Mouse (Mus musculus): Measurements from ENCODE around the gene Hoxc5. TPM values are rescaled to one million over a fixed set of nuclear protein-coding genes. Genes with fewer than 3 reads are reported as not detected.

The Hoxc5 gene
- total RNA-seq (2014; rRNA removed) (5.4 and 8.7 TPM in 2 replicates), polyA plus RNA-seq (2015; fragmentation: Nextera tagmentation; extraction: Ambion mirVana) (6.4 and 7.3 TPM in 2 replicates)

- Histone ChIP-seq H3K4me2 (ENCODE audit: low read depth, low read length) (no peak within 1 kb of the TSS), H3K27me3 (ENCODE audit: insufficient read depth, low read length) (peaks cover 98% of the 10 kb centered on the region), H3K9me3 (ENCODE audit: low read length) (no peaks in the 10 kb centered on the region), H3K36me3 (ENCODE audit: insufficient read depth, low read length) (no peaks in the 10 kb centered on the region), H3K4me1 (ENCODE audit: insufficient read depth, low read length) (no peaks in the 10 kb centered on the region), H3K9ac (replicated peaks; ENCODE audit: low read length) (no peak within 1 kb of the TSS), H3K4me3 (ENCODE audit: low read length) (no peak within 1 kb of the TSS), H3K27ac (no peak within 1 kb of the TSS)
- no peak for DNase-seq (ENCODE audit: low spot score)
- ATAC-seq, result no peak
- 4% methylated on average over 12 of the region's 12 CpGs for WGBS
- no peak for TF ChIP-seq CTCF (IDR thresholded peaks at IDR 0.05; ENCODE audit: low read depth)
Observed at GRCm38 (mm10) chr15:102967312-102967510, at the start of gene Hoxc5. Gene Hoxc5, plus strand, starts transcription at chr15:102967443.

GRCm38 (mm10) chr15:102917972-102918572, 49.2 kb upstream of the Hoxc5 start:
- H3K4me2 ChIP-seq (ENCODE audit: low read depth, low read length), result no peak overlapping the region
- H3K36me3 ChIP-seq (ENCODE audit: insufficient read depth, low read length), result no peaks in the 10 kb centered on the region
- H3K27me3 ChIP-seq (ENCODE audit: insufficient read depth, low read length), result peaks cover 94% of the 10 kb centered on the region
- no peak overlapping the region for H3K4me3 ChIP-seq (ENCODE audit: low read length)
- no peaks in the 10 kb centered on the region for H3K4me1 ChIP-seq (ENCODE audit: insufficient read depth, low read length)
- 2% methylated on average over 20 of the region's 20 CpGs for WGBS
- DNase-seq (ENCODE audit: low spot score) (no peak), ATAC-seq (no peak)
- H3K9ac ChIP-seq (replicated peaks; ENCODE audit: low read length), result no peak overlapping the region
- H3K27ac ChIP-seq, result no peak overlapping the region
- H3K9me3 ChIP-seq (ENCODE audit: low read length), result no peaks in the 10 kb centered on the region
- no peak for TF ChIP-seq CTCF (IDR thresholded peaks at IDR 0.05; ENCODE audit: low read depth)

DNA sequence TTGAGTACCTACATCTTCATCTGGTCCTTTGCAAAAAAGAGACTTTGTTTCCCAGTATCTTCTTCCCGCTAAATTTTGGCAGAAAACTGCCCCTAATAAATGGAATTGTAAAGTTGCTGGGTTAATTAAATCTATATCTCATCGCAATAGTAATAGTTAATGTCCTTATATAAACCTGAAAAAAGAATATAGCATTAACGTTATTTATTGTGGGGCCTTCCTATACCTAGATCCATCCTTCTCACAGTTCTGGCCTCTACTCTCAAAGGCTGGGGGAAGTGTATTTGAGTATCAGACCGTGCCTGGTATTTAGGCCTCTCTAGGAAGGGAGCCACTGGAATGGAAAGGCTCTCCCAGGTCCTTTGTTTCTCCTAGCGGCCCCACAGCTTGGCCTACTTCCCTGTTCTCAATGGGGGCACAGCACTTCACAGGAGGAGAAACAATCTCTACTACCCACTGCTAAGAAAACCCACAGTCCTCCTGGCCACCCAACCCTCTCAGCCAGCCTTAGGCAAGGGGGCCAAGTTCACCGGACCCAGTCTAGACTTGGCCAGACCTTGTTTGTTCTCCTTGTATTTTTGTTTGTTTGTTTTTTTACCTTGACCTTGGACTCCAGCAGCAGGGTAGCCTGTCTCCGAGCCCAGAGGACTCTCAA, 48.5 kb upstream of the Hoxc5 start:
- H3K36me3 ChIP-seq (ENCODE audit: insufficient read depth, low read length), result no peaks in the 10 kb centered on the region
- DNase-seq (ENCODE audit: low spot score), result no peak
- H3K4me2 ChIP-seq (ENCODE audit: low read depth, low read length), result no peak overlapping the region
- no peak overlapping the region for H3K9ac ChIP-seq (replicated peaks; ENCODE audit: low read length)
- H3K27me3 ChIP-seq (ENCODE audit: insufficient read depth, low read length), result peaks cover 94% of the 10 kb centered on the region
- no peak overlapping the region for H3K4me3 ChIP-seq (ENCODE audit: low read length)
- H3K27ac ChIP-seq, result no peak overlapping the region
- no peaks in the 10 kb centered on the region for H3K9me3 ChIP-seq (ENCODE audit: low read length)
- ATAC-seq, result no peak
- no peak for TF ChIP-seq CTCF (IDR thresholded peaks at IDR 0.05; ENCODE audit: low read depth)
- no peaks in the 10 kb centered on the region for H3K4me1 ChIP-seq (ENCODE audit: insufficient read depth, low read length)
- WGBS, result 2% methylated on average over 7 of the region's 7 CpGs

GRCm38 (mm10) chr15:102919336-102920180, 47.7 kb upstream of the Hoxc5 start:
- Histone ChIP-seq H3K9me3 (ENCODE audit: low read length) (no peaks in the 10 kb centered on the region), H3K27ac (no peak overlapping the region), H3K36me3 (ENCODE audit: insufficient read depth, low read length) (no peaks in the 10 kb centered on the region), H3K9ac (replicated peaks; ENCODE audit: low read length) (no peak overlapping the region), H3K4me3 (ENCODE audit: low read length) (no peak overlapping the region), H3K27me3 (ENCODE audit: insufficient read depth, low read length) (peaks cover 96% of the 10 kb centered on the region), H3K4me2 (ENCODE audit: low read depth, low read length) (no peak overlapping the region), H3K4me1 (ENCODE audit: insufficient read depth, low read length) (no peaks in the 10 kb centered on the region)
- WGBS, result 2% methylated on average over 12 of the region's 12 CpGs
- DNase-seq (ENCODE audit: low spot score) (no peak), ATAC-seq (no peak)
- no peak for TF ChIP-seq CTCF (IDR thresholded peaks at IDR 0.05; ENCODE audit: low read depth)

GRCm38 (mm10) chr15:102920619-102921018, 46.6 kb upstream of the Hoxc5 start:
- DNase-seq (ENCODE audit: low spot score) (peak; percentile 25), ATAC-seq (no peak)
- Histone ChIP-seq H3K27ac (no peak overlapping the region), H3K4me3 (ENCODE audit: low read length) (no peak overlapping the region), H3K4me2 (ENCODE audit: low read depth, low read length) (peak overlapping the region; percentile 2; the same call in 1 of the 2 replicates), H3K36me3 (ENCODE audit: insufficient read depth, low read length) (no peaks in the 10 kb centered on the region), H3K9ac (replicated peaks; ENCODE audit: low read length) (no peak overlapping the region), H3K27me3 (ENCODE audit: insufficient read depth, low read length) (peaks cover 97% of the 10 kb centered on the region), H3K9me3 (ENCODE audit: low read length) (no peaks in the 10 kb centered on the region), H3K4me1 (ENCODE audit: insufficient read depth, low read length) (no peaks in the 10 kb centered on the region)
- under 1% methylated on average over 18 of the region's 20 CpGs for WGBS
- TF ChIP-seq CTCF (IDR thresholded peaks at IDR 0.05; ENCODE audit: low read depth), result no peak

GRCm38 (mm10) chr15:102921053-102922011, 45.9 kb upstream of the Hoxc5 start, which contains the start of gene Hoxc13:
Gene Hoxc13, plus strand, starts transcription at chr15:102921103.
- no peak within 1 kb of the TSS for H3K4me3 ChIP-seq (ENCODE audit: low read length)
- peaks cover 97% of the 10 kb centered on the region for H3K27me3 ChIP-seq (ENCODE audit: insufficient read depth, low read length)
- DNase-seq (ENCODE audit: low spot score) (no peak), ATAC-seq (no peak)
- H3K9ac ChIP-seq (replicated peaks; ENCODE audit: low read length), result no peak within 1 kb of the TSS
- peak within 1 kb of the TSS; percentile 2; the same call in 1 of the 2 replicates for H3K4me2 ChIP-seq (ENCODE audit: low read depth, low read length)
- TF ChIP-seq CTCF (IDR thresholded peaks at IDR 0.05; ENCODE audit: low read depth), result no peak
- no peaks in the 10 kb centered on the region for H3K9me3 ChIP-seq (ENCODE audit: low read length)
- no peak within 1 kb of the TSS for H3K27ac ChIP-seq
- 2% methylated on average over 72 of the region's 88 CpGs for WGBS
- H3K36me3 ChIP-seq (ENCODE audit: insufficient read depth, low read length), result no peaks in the 10 kb centered on the region
- H3K4me1 ChIP-seq (ENCODE audit: insufficient read depth, low read length), result no peaks in the 10 kb centered on the region

All from hindbrain, postnatal 0 days (tissue).